Mouse (Mus musculus) CH12.LX (cell line): Measurements from ENCODE around the gene Tysnd1.

ENCODE experiments used
- E2F4 ChIP-seq: IDR thresholded peaks from 2 replicates; pipeline ENCODE4 v1.6.1; 2011; ENCODE audit warnings: low read depth, low read length, improper control_type of control experiment; ENCODE audit not compliant: insufficient replicate concordance
- HCFC1 ChIP-seq: IDR thresholded peaks from 2 replicates; pipeline ENCODE4 v1.6.1; 2012; ENCODE audit warnings: low read depth, mild to moderate bottlenecking, inconsistent platforms, low read length, improper control_type of control experiment
- POLR2A ChIP-seq: IDR thresholded peaks from 2 replicates; pipeline ENCODE4 v1.6.1; 2011; ENCODE audit warnings: low read depth, mild to moderate bottlenecking, improper control_type of control experiment, low read length

GRCm38 (mm10) chr10:61741306-61741705 is 46.0 kb downstream of the Tysnd1 start:
- TF ChIP-seq HCFC1 (no peak), E2F4 (no peak), POLR2A (no peak)
